Mouse (Mus musculus) spleen, adult 2 months (tissue): ENCODE data around the gene Sdhaf4. TPM values are rescaled to one million over a fixed set of nuclear protein-coding genes. Genes with fewer than 3 reads are reported as not detected.

ENCODE experiments used
- DNase-seq, 2 experiments: peaks; one replicate each; pipeline versions ENCODE4 v3.0.0 to v3.0.0-alpha.2; 2012 to 2021; ENCODE audit warnings: low spot score in 2 of 2, low read depth in 1 of 2
- H3K27ac ChIP-seq: fragments of 200-500 bp; 2 replicates; pipeline ENCODE4 v1.5.1; 2012; ENCODE audit warnings: low read length, inconsistent platforms; ENCODE audit not compliant: insufficient read depth
- H3K27me3 ChIP-seq: fragments of 200-500 bp; 2 replicates; pipeline ENCODE4 v1.6.1; 2012; ENCODE audit warnings: mild to moderate bottlenecking, moderate library complexity, low read length, inconsistent platforms; ENCODE audit not compliant: control insufficient read depth, insufficient read depth
- H3K36me3 ChIP-seq: fragments of 200-500 bp; 2 replicates; pipeline ENCODE4 v1.6.1; 2012; ENCODE audit warnings: mild to moderate bottlenecking, low read length, inconsistent platforms; ENCODE audit not compliant: control insufficient read depth, insufficient read depth
- H3K4me1 ChIP-seq: fragments of 200-500 bp; 2 replicates; pipeline ENCODE4 v1.6.1; 2011; ENCODE audit warnings: inconsistent platforms; ENCODE audit not compliant: control insufficient read depth, insufficient read depth, insufficient read length
- H3K4me3 ChIP-seq: fragments of 200-500 bp; 2 replicates; pipeline ENCODE4 v1.5.1; 2011; ENCODE audit warnings: mild to moderate bottlenecking, inconsistent platforms; ENCODE audit not compliant: insufficient read depth, insufficient read length; ENCODE audit errors: extremely low read depth
- CTCF ChIP-seq: fragments of 200-500 bp; IDR thresholded peaks from 2 replicates; pipeline ENCODE4 v1.5.1; 2011; ENCODE audit warnings: mild to moderate bottlenecking, inconsistent platforms; ENCODE audit not compliant: insufficient read depth, insufficient read length, insufficient replicate concordance; ENCODE audit errors: extremely low read depth
- POLR2A ChIP-seq: fragments of 200-500 bp; IDR thresholded peaks from 2 replicates; pipeline ENCODE4 v1.6.1; 2011; ENCODE audit warnings: low read depth, low read length, inconsistent platforms
- WGBS: fragments of 180-500 bp; shearing (Covaris S2); methylation state at CpG from one replicate; pipeline ENCODE4 v1.1.7; 2018; 5-methylcytosine and 5-hydroxymethylcytosine counted together
- polyA plus RNA-seq: library from polyadenylated mRNA; depleted of rRNA; stranded (reverse); fragments of >200 nt; gene quantifications from 2 replicates; pipeline ENCODE4 v1.2.3, GENCODE M21; 2012

The Sdhaf4 gene
- polyA plus RNA-seq, 1 experiment: 3.1 TPM

- Histone ChIP-seq H3K36me3 (no peaks in the 10 kb centered on the region), H3K27me3 (no peaks in the 10 kb centered on the region), H3K27ac (no peak overlapping the region), H3K4me3 (no peak overlapping the region), H3K4me1 (no peaks in the 10 kb centered on the region)
- WGBS: 87% methylated on average over 6 of the region's 6 CpGs
- TF ChIP-seq POLR2A: no peak
- TF ChIP-seq CTCF: no peak
- no peak for DNase-seq
Observed at GRCm38 (mm10) chr1:24010016-24010415, 4.6 kb upstream of the Sdhaf4 start.

DNA sequence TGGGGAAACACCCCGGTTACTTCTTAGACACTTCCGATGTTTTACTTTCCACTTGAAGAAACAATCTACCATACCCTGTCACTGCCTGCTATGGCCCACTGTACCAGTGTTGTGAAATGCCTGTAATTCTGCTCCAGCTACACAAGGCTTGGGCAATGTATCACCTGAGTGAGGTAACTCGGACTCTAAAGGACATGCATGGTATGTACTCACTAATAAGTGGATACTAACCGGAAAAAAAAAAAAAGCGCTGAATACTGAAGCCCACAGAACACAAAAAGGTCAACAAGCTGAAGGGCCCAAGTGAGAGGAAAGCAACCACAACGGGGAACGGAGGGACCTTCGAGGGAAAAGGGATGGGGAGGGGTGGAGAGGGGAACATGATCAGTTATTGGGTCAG is 2.2 kb upstream of the Sdhaf4 start:
- DNase-seq: no peak
- 80% methylated on average over 8 of the region's 8 CpGs for WGBS
- H3K27me3 ChIP-seq: no peaks in the 10 kb centered on the region
- no peak overlapping the region for H3K27ac ChIP-seq
- H3K4me1 ChIP-seq: no peaks in the 10 kb centered on the region
- no peaks in the 10 kb centered on the region for H3K36me3 ChIP-seq
- no peak for TF ChIP-seq POLR2A
- no peak for TF ChIP-seq CTCF
- no peak overlapping the region for H3K4me3 ChIP-seq

- WGBS: 86% methylated on average over 5 of the region's 5 CpGs
- no peak for DNase-seq
- Histone ChIP-seq H3K36me3 (peaks cover 4% of the 10 kb centered on the region; the same call in 1 of the 2 replicates), H3K27me3 (no peaks in the 10 kb centered on the region), H3K4me3 (no peak overlapping the region), H3K4me1 (no peaks in the 10 kb centered on the region), H3K27ac (no peak overlapping the region)
- TF ChIP-seq POLR2A (no peak), CTCF (no peak)
Observed at GRCm38 (mm10) chr1:23999318-23999717, 6.1 kb downstream of the Sdhaf4 start.

- Histone ChIP-seq H3K36me3 (peaks cover 4% of the 10 kb centered on the region; the same call in 1 of the 2 replicates), H3K4me1 (no peaks in the 10 kb centered on the region), H3K4me3 (no peak overlapping the region), H3K27ac (no peak overlapping the region), H3K27me3 (no peaks in the 10 kb centered on the region)
- WGBS: 94% methylated on average over 7 of the region's 7 CpGs
- no peak for DNase-seq
- TF ChIP-seq POLR2A (no peak), CTCF (no peak)
Observed at GRCm38 (mm10) chr1:23998866-23999265, 6.6 kb downstream of the Sdhaf4 start.

DNA sequence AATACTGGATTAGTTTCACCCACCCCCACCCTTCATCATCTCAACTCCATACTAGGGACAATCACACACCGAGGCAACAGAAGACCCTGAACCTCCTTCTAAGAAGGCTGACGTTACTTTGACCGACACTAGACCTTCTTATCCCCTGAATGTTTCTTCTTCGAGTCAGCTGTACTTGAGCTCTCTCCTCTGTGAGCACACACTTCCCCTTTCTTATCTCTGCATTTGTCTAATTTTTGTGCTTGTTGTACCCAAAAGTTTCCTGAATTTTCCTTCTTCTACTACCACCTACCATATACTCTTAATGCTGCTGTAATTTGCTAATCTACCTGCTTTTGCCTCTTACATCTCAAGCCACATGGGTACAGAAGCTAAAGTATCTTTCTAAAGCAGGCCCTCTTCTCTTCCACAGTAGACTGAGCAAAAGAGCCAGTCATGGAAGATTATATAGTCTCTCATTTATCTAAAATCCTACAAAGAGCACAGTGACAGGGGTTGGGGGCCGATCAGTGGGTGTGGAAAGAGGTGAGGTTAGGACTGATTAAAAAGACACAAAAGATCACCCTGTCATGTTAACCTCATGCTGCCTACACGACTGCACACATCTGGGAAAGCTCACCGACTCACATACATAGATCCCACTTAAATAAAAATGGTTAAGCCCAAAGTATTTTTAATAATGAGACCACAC is 7.2 kb downstream of the Sdhaf4 start:
- 84% methylated on average over 7 of the region's 7 CpGs for WGBS
- H3K36me3 ChIP-seq: peaks cover 4% of the 10 kb centered on the region; the same call in 1 of the 2 replicates
- no peak for TF ChIP-seq CTCF
- TF ChIP-seq POLR2A: no peak
- no peak overlapping the region for H3K4me3 ChIP-seq
- no peak for DNase-seq
- H3K4me1 ChIP-seq: no peaks in the 10 kb centered on the region
- H3K27me3 ChIP-seq: no peaks in the 10 kb centered on the region
- H3K27ac ChIP-seq: no peak overlapping the region

DNA sequence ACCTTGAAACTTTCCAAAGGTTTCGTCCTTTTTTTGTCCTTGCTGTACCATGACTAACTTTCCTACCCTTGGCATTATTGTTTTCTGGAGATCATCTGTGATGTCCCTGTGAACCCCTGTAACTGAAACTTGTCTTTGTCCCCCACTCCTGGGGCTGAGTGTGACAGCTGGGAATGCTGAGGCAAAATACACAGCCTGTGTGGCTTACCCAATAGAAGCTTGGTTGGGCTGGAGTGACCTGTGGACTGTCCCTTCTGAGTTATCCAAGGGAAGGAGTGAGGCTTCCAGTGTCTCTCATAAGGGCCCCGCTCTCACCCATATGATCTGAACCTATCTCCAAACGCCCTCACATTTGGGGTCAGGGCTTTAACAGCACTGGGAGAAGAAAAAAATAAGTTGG is 8.0 kb downstream of the Sdhaf4 start:
- TF ChIP-seq CTCF (no peak), POLR2A (no peak)
- Histone ChIP-seq H3K27ac (no peak overlapping the region), H3K4me3 (no peak overlapping the region), H3K36me3 (peaks cover 4% of the 10 kb centered on the region; the same call in 1 of the 2 replicates), H3K27me3 (no peaks in the 10 kb centered on the region), H3K4me1 (no peaks in the 10 kb centered on the region)
- DNase-seq: no peak
- WGBS: 97% methylated on average over 3 of the region's 3 CpGs

DNA sequence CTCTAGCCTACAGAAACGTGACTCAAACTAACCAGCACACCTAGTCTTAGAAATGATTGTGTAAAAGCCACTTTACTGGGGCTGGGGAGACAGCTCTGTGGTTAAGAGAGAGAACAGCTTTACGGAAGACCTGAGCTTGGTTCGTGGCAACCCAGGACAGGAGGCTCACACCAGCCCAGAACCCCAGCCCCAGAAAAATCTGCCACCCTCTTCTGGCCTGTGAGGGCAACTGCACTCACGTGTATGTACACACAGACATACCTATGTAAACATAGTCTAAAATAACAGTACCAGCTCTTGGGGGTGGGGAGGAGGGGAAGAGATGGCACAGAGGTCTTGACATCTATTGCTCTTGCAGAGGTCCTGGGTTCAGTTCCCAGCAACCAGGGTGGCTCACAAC is 10.0 kb downstream of the Sdhaf4 start:
- H3K4me3 ChIP-seq: no peak overlapping the region
- TF ChIP-seq CTCF: no peak
- TF ChIP-seq POLR2A: no peak
- H3K27ac ChIP-seq: no peak overlapping the region
- DNase-seq: no peak
- H3K36me3 ChIP-seq: peaks cover 2% of the 10 kb centered on the region; the same call in 1 of the 2 replicates
- H3K27me3 ChIP-seq: no peaks in the 10 kb centered on the region
- H3K4me1 ChIP-seq: no peaks in the 10 kb centered on the region
- 96% methylated on average over 4 of the region's 4 CpGs for WGBS
